Mouse (Mus musculus): Measurements from ENCODE around the gene Fkbp1a. TPM values are rescaled to one million over a fixed set of nuclear protein-coding genes. Genes with fewer than 3 reads are reported as not detected.

Gene Fkbp1a
- 686 and 696 TPM in 2 replicates for polyA plus RNA-seq (2015; fragmentation: Nextera tagmentation; extraction: Ambion mirVana)

GRCm38 (mm10) chr2:151542323-151543062, at the start of gene Fkbp1a:
Gene Fkbp1a, plus strand, starts transcription at chr2:151542483.
- ATAC-seq (peak; percentile 96), DNase-seq (ENCODE audit: low spot score) (peak; percentile 97)
- under 1% methylated on average over 82 of the region's 93 CpGs for WGBS
- no peaks in the 10 kb centered on the region for H3K27me3 ChIP-seq (replicated peaks; ENCODE audit: insufficient read depth, low read length)
- H3K4me1 ChIP-seq (ENCODE audit: insufficient read depth, low read depth, low read length) = peaks cover 8% of the 10 kb centered on the region; the same call in 1 of the 2 replicates
- peaks cover 9% of the 10 kb centered on the region for H3K36me3 ChIP-seq (ENCODE audit: insufficient read depth, low read length)
- H3K4me2 ChIP-seq (replicated peaks; ENCODE audit: low read depth, low read length) = peak within 1 kb of the TSS; percentile 80
- peak within 1 kb of the TSS; percentile 97 for H3K27ac ChIP-seq (ENCODE audit: low read length)
- peak; percentile 19 for TF ChIP-seq CTCF (IDR thresholded peaks at IDR 0.05)
- TF ChIP-seq EP300 (IDR thresholded peaks at IDR 0.05) = peak; percentile 92
- peak within 1 kb of the TSS; percentile 82 for H3K9ac ChIP-seq (replicated peaks; ENCODE audit: low read depth)
- H3K9me3 ChIP-seq (ENCODE audit: low read length) = no peaks in the 10 kb centered on the region
- peak within 1 kb of the TSS; percentile 86 for H3K4me3 ChIP-seq (ENCODE audit: low read depth, low read length)

GRCm38 (mm10) chr2:151494035-151494803, 48.1 kb upstream of the Fkbp1a start, which contains the start of gene Nsfl1c:
Gene Nsfl1c, plus strand, starts transcription at chr2:151494182.
- H3K36me3 ChIP-seq (ENCODE audit: insufficient read depth, low read length) = 0 out of 2 replicates have a peak, but pooled peaks cover 8% of the 10 kb centered on the region
- H3K27ac ChIP-seq (ENCODE audit: low read length) = peak within 1 kb of the TSS; percentile 54; the same call in 1 of the 2 replicates
- H3K9ac ChIP-seq (replicated peaks; ENCODE audit: low read depth) = peak within 1 kb of the TSS; percentile 81
- no peaks in the 10 kb centered on the region for H3K27me3 ChIP-seq (replicated peaks; ENCODE audit: insufficient read depth, low read length)
- no peaks in the 10 kb centered on the region for H3K4me1 ChIP-seq (ENCODE audit: insufficient read depth, low read depth, low read length)
- WGBS = under 1% methylated on average over 57 of the region's 73 CpGs
- ATAC-seq (peak; percentile 100), DNase-seq (ENCODE audit: low spot score) (peak; percentile 95)
- H3K4me2 ChIP-seq (replicated peaks; ENCODE audit: low read depth, low read length) = peak within 1 kb of the TSS; percentile 74
- H3K9me3 ChIP-seq (ENCODE audit: low read length) = no peaks in the 10 kb centered on the region
- peak within 1 kb of the TSS; percentile 95 for H3K4me3 ChIP-seq (ENCODE audit: low read depth, low read length)
- TF ChIP-seq EP300 (IDR thresholded peaks at IDR 0.05) = no peak
- TF ChIP-seq CTCF (IDR thresholded peaks at IDR 0.05) = peak; percentile 99

GRCm38 (mm10) chr2:151498358-151498757, 43.9 kb upstream of the Fkbp1a start:
- Histone ChIP-seq H3K4me1 (ENCODE audit: insufficient read depth, low read depth, low read length) (no peaks in the 10 kb centered on the region), H3K9ac (replicated peaks; ENCODE audit: low read depth) (no peak overlapping the region), H3K27ac (ENCODE audit: low read length) (no peak overlapping the region), H3K4me2 (replicated peaks; ENCODE audit: low read depth, low read length) (no peak overlapping the region), H3K9me3 (ENCODE audit: low read length) (no peaks in the 10 kb centered on the region), H3K4me3 (ENCODE audit: low read depth, low read length) (no peak overlapping the region), H3K36me3 (ENCODE audit: insufficient read depth, low read length) (peaks cover 21% of the 10 kb centered on the region; the same call in 1 of the 2 replicates), H3K27me3 (replicated peaks; ENCODE audit: insufficient read depth, low read length) (no peaks in the 10 kb centered on the region)
- 54% methylated on average over 3 of the region's 3 CpGs for WGBS
- ATAC-seq (no peak), DNase-seq (ENCODE audit: low spot score) (no peak)
- TF ChIP-seq CTCF (IDR thresholded peaks at IDR 0.05) (no peak), EP300 (IDR thresholded peaks at IDR 0.05) (no peak)

GRCm38 (mm10) chr2:151500442-151501007, 41.8 kb upstream of the Fkbp1a start:
- Histone ChIP-seq H3K9ac (replicated peaks; ENCODE audit: low read depth) (no peak overlapping the region), H3K4me3 (ENCODE audit: low read depth, low read length) (no peak overlapping the region), H3K27ac (ENCODE audit: low read length) (no peak overlapping the region), H3K4me2 (replicated peaks; ENCODE audit: low read depth, low read length) (no peak overlapping the region), H3K36me3 (ENCODE audit: insufficient read depth, low read length) (peaks cover 27% of the 10 kb centered on the region; the same call in 1 of the 2 replicates), H3K27me3 (replicated peaks; ENCODE audit: insufficient read depth, low read length) (no peaks in the 10 kb centered on the region), H3K4me1 (ENCODE audit: insufficient read depth, low read depth, low read length) (no peaks in the 10 kb centered on the region), H3K9me3 (ENCODE audit: low read length) (no peaks in the 10 kb centered on the region)
- TF ChIP-seq CTCF (IDR thresholded peaks at IDR 0.05) (no peak), EP300 (IDR thresholded peaks at IDR 0.05) (no peak)
- DNase-seq (ENCODE audit: low spot score) (no peak), ATAC-seq (no peak)
- 88% methylated on average over 6 of the region's 6 CpGs for WGBS

- no peak for ATAC-seq
- Histone ChIP-seq H3K9me3 (ENCODE audit: low read length) (no peaks in the 10 kb centered on the region), H3K9ac (replicated peaks; ENCODE audit: low read depth) (no peak overlapping the region), H3K36me3 (ENCODE audit: insufficient read depth, low read length) (peaks cover 42% of the 10 kb centered on the region), H3K27me3 (replicated peaks; ENCODE audit: insufficient read depth, low read length) (no peaks in the 10 kb centered on the region), H3K4me3 (ENCODE audit: low read depth, low read length) (no peak overlapping the region), H3K4me2 (replicated peaks; ENCODE audit: low read depth, low read length) (no peak overlapping the region), H3K4me1 (ENCODE audit: insufficient read depth, low read depth, low read length) (no peaks in the 10 kb centered on the region), H3K27ac (ENCODE audit: low read length) (no peak overlapping the region)
- DNase-seq (ENCODE audit: low spot score) = no peak
- peak; percentile 32 for TF ChIP-seq CTCF (IDR thresholded peaks at IDR 0.05)
- TF ChIP-seq EP300 (IDR thresholded peaks at IDR 0.05) = no peak
- WGBS = 81% methylated on average over 4 of the region's 4 CpGs
These were observed 38.1 kb upstream of the Fkbp1a start for GRCm38 (mm10) chr2:151504226-151504625.

- peak; percentile 25; the same call in 1 of the 2 replicates for ATAC-seq
- no peak overlapping the region for H3K9ac ChIP-seq (replicated peaks; ENCODE audit: low read depth)
- H3K27me3 ChIP-seq (replicated peaks; ENCODE audit: insufficient read depth, low read length) = no peaks in the 10 kb centered on the region
- H3K36me3 ChIP-seq (ENCODE audit: insufficient read depth, low read length) = peaks cover 26% of the 10 kb centered on the region
- no peaks in the 10 kb centered on the region for H3K9me3 ChIP-seq (ENCODE audit: low read length)
- peak; percentile 52 for DNase-seq (ENCODE audit: low spot score)
- no peak overlapping the region for H3K4me2 ChIP-seq (replicated peaks; ENCODE audit: low read depth, low read length)
- TF ChIP-seq CTCF (IDR thresholded peaks at IDR 0.05) = no peak
- no peak for TF ChIP-seq EP300 (IDR thresholded peaks at IDR 0.05)
- H3K27ac ChIP-seq (ENCODE audit: low read length) = no peak overlapping the region
- H3K4me3 ChIP-seq (ENCODE audit: low read depth, low read length) = no peak overlapping the region
- no peaks in the 10 kb centered on the region for H3K4me1 ChIP-seq (ENCODE audit: insufficient read depth, low read depth, low read length)
These were observed 30.1 kb upstream of the Fkbp1a start for GRCm38 (mm10) chr2:151512199-151512598.

Measured in lung, postnatal 0 days (tissue).